Mouse (Mus musculus): Measurements from ENCODE around the gene Zdhhc9.

The Zdhhc9 gene

DNA sequence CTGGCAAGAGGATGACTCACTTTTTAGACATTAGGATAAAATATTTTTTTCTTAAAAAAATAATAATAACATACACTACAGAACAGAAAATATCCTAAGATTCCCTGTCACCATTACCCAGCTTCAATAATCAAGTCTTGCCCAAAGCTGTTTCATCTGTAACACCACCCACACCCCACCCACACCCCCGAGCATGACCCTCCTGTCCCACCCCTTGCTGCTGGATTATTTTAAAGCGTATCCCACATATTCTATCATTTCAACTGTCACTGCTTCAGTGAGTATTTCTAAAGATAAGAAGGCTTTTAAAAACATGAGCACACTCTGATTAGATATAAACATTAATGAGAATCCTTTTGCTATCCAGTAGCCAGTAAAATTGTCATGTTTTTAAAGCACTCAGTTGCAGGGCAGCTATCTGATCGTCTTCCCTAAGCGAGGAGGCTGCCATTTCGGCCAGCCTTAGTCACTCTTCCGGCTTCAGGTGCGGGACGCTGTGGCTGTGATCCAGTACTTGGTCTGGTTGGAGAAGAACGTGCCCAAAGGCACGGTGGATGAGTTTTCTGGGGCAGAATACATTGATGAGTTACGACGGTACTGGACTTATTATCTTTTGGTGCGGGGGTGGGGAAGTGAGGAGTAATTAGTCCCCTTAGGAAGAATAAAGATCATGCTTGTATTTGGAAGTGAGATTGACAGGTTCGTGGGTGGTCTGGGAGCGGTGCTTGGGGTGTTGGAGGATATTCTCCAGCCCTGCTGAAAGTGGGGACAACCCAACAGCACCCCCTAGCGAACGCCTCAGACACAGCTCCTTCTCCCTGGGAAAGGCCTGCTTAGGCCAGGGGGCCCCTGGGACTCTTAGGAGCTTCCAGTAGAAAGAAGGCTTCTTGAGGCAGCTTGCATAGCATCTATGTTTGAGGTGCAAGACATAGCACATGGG is 84.3 kb downstream of the Zdhhc9 start:
- Histone ChIP-seq H3K27me3 (ENCODE audit: control insufficient read depth, insufficient read depth, low read length, poor library complexity, severe bottlenecking) (no peaks in the 10 kb centered on the region), H3K36me3 (ENCODE audit: control insufficient read depth, insufficient read depth, low read length, poor library complexity, severe bottlenecking) (no peaks in the 10 kb centered on the region)
- peak; percentile 65 for DNase-seq (ENCODE audit: low read depth, low spot score)
